Mouse (Mus musculus) heart, adult 9 months (tissue): ENCODE data around the gene Uso1.
"Not testable (repeated sequence)": the region's sequence is repeated elsewhere in the genome, so short reads cannot be mapped to it uniquely, and the experiment has no call there.

ENCODE experiments used
- DNase-seq, 2 experiments: peaks; one replicate each; pipeline ENCODE4 v3.0.0; 2022; ENCODE audit warnings: low spot score in 2 of 2

The Uso1 gene

GRCm38 (mm10) chr5:92127141-92127625, 10.6 kb upstream of the Uso1 start:
- DNase-seq: no peak

GRCm38 (mm10) chr5:92127751-92128150, 10.0 kb upstream of the Uso1 start:
- DNase-seq: no peak

- peak in 1 of 2 experiments; percentile 30 for DNase-seq
These were observed 9.2 kb upstream of the Uso1 start for GRCm38 (mm10) chr5:92128570-92128969.

GRCm38 (mm10) chr5:92129321-92129768, 8.4 kb upstream of the Uso1 start:
- no peak for DNase-seq

GRCm38 (mm10) chr5:92130040-92130682, 7.6 kb upstream of the Uso1 start:
- DNase-seq: no peak

GRCm38 (mm10) chr5:92132127-92132526, 5.6 kb upstream of the Uso1 start:
- DNase-seq: no peak

- DNase-seq: not testable (repeated sequence)
These were observed 4.7 kb upstream of the Uso1 start for GRCm38 (mm10) chr5:92133006-92133405.

- DNase-seq: no peak
These were observed 2.8 kb upstream of the Uso1 start for GRCm38 (mm10) chr5:92134934-92135333.

GRCm38 (mm10) chr5:92136536-92137238, 1.1 kb upstream of the Uso1 start:
- DNase-seq: no peak

GRCm38 (mm10) chr5:92138093-92138621, 419 bp downstream of the Uso1 start:
- peak in 1 of 2 experiments; percentile 35 for DNase-seq

- DNase-seq: no peak
These were observed 1.5 kb downstream of the Uso1 start for GRCm38 (mm10) chr5:92139191-92139590.

- no peak for DNase-seq
These were observed 4.0 kb downstream of the Uso1 start for GRCm38 (mm10) chr5:92141696-92142095.

- DNase-seq: no peak
These were observed 4.7 kb downstream of the Uso1 start for GRCm38 (mm10) chr5:92142481-92142880.

- no peak for DNase-seq
These were observed 5.9 kb downstream of the Uso1 start for GRCm38 (mm10) chr5:92143665-92144064.

- DNase-seq: no peak
These were observed 7.4 kb downstream of the Uso1 start for GRCm38 (mm10) chr5:92144954-92145708.

GRCm38 (mm10) chr5:92148248-92148647, 10.5 kb downstream of the Uso1 start:
- DNase-seq: no peak

- DNase-seq: no peak
These were observed 11.7 kb downstream of the Uso1 start for GRCm38 (mm10) chr5:92149330-92149982.

GRCm38 (mm10) chr5:92154861-92155260, 17.1 kb downstream of the Uso1 start:
- DNase-seq: no peak

- no peak for DNase-seq
These were observed 28.2 kb downstream of the Uso1 start for GRCm38 (mm10) chr5:92165976-92166375.

GRCm38 (mm10) chr5:92183071-92183830, 45.5 kb downstream of the Uso1 start:
- DNase-seq: no peak
